Mouse (Mus musculus) layer of hippocampus, postnatal 36 days (tissue): ENCODE results near the gene Bri3. TPM values are rescaled to one million over a fixed set of nuclear protein-coding genes. Genes with fewer than 3 reads are reported as not detected.
A peak's percentile ranks its signal among the peaks of the same experiment; 100 is the strongest.

ENCODE experiments used
- DNase-seq, 2 experiments: peaks; one replicate each; pipeline ENCODE4 v3.0.0; 2022
- total RNA-seq, 2 experiments: library from RNA; stranded (reverse); gene quantifications; 2 replicates each; pipeline ENCODE4 v1.2.3; 2021

The Bri3 gene
- total RNA-seq, 2 experiments from 2014 or later = 61.9 to 63.7 TPM

DNA sequence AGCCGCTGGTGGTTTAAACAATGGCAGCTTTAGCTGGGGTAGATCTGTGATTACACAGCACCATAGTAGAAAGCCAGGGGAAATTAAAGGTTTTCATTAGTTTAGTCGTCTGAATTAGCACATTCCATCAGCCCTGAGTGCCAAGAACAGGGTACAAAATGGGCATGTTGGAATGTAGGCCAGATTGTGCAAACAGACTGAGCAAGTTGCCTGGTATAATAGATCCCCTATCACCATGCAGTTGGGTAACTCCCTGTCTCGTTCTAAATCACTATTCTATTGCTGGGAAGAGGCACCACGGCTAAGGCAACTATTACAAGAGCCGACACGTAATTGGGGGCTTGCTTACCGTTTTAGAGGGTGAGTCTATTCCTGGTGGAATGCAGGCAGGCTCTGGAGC lies 9.5 kb upstream of the Bri3 start:
- DNase-seq = peak; percentile 56 to 68

DNA sequence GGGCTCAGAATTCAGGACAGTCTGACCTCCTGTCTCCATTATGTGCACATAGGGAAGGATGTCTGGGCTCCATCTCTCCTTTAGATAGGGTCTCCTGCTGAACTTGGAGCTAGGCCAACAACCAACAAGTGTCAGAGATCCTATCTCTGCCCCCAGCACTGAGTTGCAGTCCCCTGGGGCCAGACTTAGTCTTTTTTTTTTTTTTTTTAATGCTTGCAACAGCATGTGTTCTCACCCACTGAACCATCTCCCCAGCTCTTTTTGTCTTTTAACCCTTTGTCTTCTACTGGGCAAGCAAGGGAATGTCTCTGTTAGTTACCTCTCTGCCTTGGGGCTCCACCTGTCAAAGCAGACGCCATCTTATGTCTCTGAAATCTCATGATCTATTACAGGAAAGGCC lies 5.3 kb upstream of the Bri3 start:
- no peak for DNase-seq

DNA sequence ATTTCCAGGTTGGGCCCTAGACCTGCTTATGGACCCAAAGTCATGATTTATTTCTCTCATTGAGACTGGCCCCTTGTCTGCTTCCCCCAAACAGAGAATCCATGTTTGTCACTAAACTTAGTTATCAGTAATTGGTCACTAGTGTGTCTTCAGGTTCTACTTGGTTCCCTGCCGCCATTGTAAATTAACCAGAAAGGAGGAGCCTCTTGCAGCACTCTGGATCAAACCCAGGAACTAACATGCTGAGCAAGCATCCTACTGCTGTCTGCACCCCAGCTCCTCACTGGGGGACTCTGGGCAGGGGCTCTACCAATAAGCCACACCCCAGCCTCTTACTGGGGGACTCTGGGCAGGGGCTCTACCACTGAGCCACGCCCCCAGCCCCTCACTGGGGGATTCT lies 1.4 kb downstream of the Bri3 start:
- DNase-seq = no peak

DNA sequence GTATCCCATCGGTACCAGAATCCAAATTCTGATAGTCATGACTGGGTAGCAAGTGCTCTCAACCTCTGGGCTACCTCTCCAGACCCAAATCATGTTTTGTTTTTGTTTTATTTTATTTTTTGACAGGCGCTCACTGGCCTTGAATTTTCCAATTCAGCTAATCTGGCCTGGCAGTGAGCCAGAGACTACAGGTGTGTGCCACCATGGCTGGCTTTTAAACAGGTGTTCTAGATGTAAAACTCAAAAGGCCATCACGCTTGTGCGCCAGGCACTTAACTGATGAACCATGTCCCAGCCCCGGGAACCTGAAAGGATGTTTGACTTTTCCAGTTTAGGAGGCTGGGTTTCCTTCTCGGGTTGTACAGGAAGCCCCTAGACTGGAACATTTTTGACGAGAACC lies 2.4 kb downstream of the Bri3 start:
- no peak for DNase-seq

DNA sequence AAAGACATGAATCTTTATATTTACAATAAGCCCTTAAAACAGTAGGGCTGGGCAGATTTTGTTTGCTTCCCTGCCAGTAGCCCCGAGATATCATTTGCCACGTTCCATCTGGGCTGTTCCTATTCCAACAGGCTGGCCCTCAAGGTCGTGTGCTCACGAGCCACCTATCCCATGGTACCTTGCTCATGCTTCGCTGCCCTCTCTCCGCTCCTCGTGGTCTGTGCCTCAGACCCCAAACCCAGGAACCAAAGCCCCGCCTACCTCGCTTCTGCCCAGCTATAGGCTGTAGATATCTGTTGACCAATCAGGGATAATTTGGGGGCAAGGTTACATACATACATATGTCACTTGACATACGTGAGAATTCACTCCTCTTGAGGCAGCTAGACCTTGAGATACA lies 3.1 kb downstream of the Bri3 start:
- no peak for DNase-seq

DNA sequence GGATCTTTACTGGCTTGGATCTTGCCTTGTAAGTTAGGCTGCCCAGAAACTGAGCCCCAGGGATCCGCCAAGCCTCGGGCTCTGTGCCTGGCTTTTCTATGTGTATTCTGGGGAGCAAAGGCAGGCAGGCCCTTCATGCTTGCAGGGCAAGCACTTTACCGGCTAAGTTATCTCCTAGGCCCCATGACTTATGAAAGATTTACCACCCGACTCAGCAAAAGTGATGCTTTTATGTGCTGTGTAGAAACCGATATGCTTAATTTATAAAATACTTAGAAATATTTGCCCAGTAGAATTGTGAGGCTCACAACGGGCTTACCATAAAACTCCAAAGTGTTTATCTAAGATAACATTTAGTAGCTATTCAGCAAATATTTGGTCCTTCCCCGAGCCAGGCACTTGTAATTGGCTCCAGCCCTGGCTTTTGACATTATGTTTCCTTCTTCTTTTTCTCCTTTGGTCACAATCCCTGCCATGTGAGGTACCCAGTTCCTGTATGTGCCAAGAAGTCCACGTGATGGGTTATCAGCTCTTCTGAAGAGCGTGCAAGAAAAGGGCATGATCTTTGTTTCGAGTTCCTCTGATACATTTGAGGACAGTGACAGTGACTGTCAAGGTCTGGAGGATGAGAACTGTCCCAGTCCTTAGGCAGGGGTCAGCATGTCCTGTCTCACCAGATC lies 3.8 kb downstream of the Bri3 start:
- DNase-seq = no peak

DNA sequence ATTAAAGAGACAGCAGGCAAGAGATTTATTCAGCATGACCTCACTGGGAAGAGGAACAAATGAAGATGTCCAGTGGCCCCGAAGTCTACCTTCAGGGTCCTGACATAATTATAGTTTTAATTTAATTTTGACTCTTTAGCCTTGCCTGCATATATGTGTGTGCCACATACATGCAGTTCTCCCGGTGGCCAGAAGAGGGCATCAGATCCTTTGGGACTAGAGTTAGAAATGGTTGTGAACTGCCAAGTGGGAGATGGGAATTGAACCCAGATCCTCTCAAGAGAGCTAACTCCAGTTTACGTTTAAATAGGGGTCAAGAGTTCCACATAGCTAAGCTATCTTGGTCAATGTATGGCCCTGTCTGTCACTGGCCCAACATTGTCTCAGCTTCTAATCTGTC lies 5.6 kb downstream of the Bri3 start:
- DNase-seq = no peak

DNA sequence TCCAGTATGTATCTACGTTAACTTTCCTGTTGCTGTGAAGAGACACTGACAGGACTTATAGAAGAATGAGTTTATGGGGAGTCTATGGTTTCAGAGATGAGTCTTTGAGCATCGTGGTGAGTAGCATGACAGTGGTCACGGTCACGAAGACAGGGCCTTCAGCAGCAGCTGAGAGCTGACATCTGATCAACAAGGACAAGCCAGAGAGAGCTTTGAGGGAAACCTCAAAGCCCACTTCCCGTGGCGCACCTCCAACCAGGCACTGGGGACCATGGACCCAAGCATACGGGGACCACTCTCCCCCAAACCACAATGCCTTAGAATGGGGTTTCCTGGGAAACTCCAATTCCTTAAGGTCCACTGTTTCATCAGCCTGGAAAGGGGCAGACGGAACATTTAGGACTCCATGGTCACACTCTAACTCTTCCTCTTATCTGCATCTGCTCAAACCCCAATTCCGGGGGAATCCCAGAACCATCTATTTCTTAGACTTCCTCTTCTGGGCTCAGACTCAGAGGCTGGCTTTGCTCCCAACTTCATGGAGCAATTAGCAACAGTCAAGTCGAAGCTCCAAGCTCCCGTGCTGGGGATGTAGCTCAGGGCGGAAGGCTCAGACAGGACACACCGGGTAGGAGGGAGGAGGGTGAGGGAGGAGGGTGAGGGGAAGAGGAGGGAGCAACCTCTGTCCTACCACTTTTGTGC lies 7.8 kb downstream of the Bri3 start:
- no peak for DNase-seq

DNA sequence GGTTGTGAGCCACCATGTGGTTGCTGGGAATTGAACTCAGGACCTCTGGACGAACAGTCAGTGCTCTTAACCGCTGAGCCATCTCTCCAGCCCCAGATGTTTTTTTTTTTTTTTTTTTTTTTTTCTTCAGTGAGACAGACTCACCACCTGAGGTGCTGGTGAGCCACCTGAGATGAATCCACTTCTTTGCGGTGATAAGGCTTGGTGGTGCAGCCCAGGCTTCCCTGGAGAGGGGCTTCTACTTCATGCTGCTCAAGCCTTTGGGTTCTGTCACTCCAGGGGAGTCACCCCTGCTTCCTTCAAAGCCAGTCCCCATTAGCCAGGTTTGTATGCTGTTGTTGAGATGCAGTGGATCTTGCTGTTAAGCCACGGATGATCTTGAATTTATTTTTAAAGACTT lies 9.0 kb downstream of the Bri3 start:
- DNase-seq = no peak

DNA sequence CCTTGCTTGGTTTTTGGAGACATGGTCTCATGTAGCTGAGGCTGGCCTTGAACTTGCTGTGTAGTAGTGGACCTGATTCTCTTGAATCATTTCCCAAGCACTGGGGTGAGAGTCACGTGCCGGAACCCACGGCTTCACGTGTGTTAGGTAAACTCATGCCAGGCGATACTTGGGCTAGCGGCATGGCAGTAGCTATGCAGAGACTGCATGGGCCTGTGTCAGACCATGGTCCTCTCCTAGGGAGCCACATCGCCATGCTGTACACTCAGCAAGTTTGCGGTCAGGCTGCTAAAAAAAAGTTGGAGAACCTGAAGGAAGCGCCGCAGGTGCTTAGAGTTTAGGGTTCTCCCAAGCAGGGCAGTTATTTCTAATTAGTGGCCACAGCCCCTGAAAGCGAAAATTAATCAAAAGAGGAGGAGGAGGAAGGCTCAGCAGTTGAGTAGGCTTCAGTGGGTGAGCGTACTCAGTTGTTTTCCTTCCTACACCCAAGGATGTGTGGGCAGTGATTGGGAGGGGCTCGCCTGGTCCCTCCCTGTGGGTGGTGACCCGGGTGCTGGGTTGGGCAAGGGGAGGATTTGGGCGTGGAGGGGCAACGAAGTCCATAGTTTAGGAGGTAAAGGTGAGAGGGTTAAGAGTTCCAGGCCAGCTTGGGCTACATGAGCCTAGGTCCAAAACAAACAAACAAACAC lies 10.0 kb downstream of the Bri3 start:
- DNase-seq = no peak

DNA sequence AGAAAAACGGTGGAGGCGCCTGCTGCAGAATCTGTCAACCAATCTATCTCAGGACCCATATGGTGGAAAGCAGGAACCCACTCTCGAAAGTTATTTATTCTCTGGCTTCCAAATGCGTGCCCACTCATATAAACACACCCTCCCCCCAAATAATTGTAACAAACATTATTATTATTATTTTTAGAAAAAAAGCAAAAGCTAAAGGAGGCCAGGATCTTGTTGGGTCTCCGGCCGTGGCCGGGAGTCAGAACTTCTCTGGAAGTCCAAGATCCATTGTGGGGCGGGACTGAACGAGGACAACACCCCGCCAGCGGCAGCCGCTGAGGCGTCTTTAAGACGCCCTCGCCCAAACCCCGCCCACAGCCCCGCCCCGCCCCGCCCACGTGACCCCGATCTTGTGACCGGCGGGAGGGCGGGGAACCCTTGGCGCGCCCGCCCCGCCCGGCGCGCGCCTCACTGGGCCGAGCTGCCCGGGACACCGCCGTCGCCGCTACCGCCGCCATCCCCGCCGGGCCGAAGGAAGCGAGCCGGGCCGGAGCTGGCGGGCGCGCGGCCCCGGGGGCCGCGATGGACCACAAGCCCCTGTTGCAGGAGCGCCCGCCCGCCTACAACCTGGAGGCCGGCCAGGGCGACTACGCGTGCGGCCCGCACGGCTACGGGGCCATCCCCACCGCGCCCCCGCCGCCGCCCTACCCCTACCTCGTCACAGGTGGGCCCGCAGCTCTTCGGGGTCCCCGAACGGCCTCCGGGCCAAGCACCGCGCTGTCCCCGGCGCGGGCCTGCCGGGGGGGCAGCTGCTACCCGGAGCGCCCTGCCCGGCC lies 10.8 kb downstream of the Bri3 start:
- DNase-seq = peak; percentile 72 to 73

DNA sequence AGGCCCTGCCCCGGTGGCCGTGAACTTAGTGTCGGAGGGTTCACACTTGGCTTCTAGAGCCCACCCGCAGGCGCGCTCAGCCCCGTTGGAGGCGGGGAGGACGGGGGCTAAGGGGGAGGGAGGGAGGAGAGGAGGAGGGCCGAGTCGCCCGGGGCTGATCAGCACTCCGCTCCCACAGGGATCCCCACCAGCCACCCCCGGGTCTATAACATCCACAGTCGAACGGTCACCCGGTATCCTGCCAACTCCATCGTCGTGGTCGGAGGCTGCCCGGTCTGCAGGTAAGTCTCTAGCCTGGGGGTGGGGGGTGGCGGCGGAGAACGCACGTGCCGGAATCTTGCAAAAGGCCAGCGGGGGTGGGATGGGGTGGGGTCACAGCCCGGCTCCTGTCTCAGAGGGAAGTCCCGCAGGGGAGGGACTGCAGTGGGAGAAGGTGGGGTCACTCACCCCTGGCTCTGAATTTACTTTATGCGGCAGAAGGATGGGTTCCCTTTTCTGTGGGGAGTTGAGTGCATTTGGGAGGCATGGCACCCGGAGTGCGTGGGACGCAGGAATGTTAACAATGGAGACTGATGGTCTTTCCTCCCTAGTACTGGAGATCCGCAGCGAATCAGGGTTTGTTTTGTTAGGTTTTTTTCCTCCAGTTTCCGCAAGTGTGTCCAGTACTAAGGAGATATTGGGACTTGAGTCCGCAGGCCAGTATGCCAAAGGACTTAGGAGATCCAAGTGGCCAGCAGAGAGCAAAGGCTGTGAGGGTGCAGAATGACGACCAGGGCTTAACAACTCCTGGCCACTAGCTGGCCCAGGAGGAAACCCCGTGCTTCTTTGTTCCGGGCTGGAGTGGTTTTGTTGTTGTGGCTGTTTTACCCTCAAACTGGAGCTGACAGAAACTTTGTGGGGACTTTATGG lies 11.6 kb downstream of the Bri3 start:
- peak; percentile 35 to 41 for DNase-seq

DNA sequence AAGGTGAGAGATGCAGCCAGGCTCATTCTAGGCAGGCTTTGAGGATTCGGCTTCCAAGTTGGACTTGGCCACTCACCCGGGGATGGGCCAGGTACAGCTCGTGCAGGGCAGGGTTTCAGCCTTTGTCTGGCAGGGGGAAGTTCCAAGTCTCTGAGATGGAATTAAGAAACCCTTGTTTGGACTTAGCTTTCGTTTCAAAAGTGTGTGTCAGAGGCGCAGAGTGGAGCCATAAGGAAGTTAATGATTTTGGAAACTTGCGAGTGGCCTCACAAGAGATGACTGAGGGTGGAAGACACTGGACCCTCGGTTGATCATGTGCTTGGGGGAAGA lies 12.3 kb downstream of the Bri3 start:
- no peak for DNase-seq

DNA sequence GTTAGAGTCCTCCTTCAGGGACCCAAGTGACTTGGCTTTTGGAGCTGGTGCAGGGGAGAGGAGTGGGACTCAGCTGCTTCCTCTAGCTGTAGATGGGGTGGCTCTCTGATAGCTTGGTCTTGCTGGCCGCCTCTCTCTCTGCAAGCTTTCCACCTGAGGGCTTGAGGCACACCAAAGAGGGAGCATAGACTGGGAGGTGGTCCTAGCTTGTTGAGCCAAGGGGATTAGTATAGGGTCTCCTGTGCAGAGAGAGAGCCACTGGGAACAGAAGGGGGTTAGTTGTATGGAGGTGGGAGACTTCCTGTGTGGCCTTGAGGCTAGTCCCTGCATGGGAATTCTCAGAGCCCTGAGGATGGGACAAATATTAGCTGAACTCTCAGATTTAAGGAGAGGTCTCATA lies 12.7 kb downstream of the Bri3 start:
- no peak for DNase-seq

DNA sequence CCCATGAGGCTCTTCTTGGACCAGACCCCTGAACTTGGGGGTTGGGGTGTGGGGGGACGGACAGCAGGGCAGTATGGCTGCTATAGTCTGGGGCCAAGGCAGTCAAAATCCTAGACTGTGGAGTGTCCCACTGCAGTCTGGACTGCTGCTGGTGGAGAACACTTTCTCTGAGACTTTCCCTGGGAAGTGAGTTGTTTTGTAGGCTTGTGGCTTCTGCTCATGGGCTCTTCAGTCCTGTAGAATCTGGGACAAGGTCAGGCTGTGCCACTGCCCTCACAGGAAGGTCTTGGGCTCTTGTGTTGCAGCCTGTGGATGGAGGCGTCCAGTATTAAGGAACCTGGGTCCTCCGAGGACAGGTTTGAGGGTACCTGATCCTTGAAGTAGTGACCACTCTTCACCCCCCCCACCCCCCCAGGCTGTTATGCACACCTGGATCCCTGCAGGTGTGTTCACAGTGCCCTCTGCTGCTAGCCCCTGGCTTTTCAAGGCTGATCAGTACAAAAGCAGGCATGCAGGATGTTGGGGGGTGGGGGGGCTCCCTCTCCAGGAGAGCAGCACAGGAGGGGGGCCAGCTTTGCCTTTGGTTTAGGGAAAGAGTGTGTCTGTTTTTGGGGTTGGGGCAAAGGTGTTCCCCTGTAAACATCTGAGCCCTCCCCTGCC lies 13.3 kb downstream of the Bri3 start:
- no peak for DNase-seq

DNA sequence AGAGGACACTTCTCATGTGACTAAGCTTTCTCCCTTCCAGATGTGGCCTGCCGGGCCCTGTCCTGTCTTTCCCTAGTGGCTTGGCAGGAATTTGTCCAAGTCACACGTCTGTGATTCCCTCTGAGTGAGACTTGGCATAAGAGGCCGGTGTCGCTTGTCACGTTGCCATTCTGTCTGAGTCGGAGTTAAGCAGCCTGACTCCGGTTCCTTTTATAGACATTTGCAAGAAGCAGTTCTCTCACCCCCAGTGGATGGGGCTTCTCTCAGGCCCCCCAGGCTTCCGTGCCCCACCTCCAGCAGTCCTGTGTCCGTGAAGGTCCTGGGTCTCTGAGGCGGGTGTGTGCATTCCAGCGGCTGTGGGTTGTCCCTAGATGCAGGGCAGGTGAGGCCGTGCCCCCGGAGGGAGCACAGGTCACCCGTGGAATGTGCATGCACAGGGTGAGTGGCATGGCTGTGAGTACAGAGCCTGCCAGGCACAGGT lies 13.9 kb downstream of the Bri3 start:
- DNase-seq = no peak

DNA sequence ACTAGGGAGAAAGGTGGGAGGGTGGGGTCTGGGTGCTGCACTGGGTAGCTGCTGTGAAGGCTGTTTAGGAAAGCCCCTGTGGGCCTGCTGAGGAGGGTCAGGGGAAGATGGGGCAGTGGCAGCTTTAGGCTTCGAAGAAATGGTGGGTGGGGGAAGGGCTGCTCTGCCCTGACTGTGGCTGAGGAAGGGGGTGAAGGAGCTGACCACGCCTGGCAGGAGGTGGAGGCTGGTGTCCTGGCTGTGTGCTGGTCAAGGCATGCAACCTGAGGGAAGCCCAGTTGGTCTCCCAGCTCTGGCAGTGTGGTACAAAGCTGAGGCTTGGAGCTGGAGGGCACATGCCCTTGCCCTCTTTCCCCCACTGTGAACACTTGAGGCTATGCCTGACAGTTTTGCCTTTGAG lies 14.4 kb downstream of the Bri3 start:
- DNase-seq = no peak

DNA sequence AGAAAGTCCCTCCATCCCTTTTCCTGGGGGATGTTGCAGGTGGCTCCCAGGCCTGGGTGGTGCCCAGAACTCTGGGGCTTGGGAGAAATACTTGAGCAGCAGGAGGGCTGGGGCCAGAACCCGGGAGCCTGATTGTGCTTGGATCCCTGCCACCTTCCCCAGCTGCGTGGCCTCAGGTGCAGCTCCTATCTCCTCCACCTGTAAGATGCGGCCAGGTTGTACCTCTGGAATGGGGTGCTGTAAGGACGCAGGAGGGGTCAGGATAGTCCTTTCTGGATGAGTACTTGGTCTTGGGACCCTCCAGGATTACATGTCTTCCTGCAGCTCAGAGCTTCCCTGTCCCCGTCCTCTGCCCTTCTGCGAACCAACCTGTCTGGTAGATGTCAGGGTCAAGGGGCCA lies 15.0 kb downstream of the Bri3 start:
- DNase-seq = no peak

DNA sequence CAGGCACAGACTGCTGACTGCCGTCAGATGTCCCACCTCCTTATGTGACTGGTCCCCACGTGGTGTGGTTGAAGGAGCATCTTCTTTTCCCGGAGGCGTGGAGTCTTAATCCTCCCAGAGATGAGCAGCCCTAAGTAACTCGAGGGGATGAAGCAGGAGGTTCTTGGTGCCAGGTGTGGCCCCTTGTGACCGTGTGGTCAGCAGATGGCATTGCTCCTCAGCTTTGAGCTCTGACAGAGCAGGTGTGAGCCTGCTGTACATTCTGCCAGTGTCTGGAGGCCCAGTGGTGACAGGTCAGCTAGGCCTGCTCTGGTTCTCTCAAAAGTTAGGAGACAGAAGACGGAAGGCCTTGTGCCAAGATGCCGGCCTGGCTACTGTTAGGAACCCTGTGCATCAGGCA lies 16.2 kb downstream of the Bri3 start:
- DNase-seq = no peak

DNA sequence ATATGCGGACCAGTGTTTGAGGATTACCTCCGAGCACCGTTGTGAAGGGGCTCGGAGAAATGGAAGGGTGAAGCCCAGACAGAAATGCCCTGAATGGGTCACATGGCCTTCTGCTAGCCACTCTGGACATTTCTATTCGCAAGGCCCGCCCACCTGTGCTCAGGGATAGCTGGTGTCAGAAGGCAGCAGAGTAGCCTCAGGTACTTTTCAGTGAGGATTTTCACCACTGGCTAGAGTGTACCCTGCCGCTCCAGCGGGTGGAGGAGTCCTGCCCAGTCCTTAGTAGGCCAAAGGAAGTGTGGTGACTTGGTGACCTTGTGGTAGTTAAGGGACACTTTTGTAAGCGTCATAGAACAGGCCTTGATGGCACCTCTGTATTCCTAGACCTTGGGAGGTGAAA lies 17.1 kb downstream of the Bri3 start:
- no peak for DNase-seq

DNA sequence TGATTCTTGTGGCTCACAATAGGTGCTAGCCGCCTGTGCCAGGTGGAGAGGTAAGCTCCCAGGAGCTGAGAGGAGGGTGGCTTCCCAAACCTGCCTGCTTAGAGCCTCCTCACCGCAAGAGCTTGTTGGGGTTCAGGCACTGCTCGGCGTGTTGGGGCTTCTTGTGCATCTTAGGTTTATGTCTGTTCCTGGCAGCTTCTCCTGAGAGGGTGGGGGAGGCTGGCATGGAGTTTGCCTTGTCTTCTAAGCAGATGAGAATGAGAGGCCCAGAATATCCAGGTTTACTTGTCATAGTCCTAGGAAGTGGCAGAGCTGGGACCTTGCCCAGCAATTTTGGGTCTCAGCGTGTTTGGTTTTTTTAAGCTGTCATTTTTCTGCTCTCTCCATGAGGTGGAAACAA lies 17.6 kb downstream of the Bri3 start:
- DNase-seq = no peak
